Mouse (Mus musculus): Measurements from ENCODE around the gene Vmn2r67.
"Not testable (repeated sequence)": the region's sequence is repeated elsewhere in the genome, so short reads cannot be mapped to it uniquely, and the experiment has no call there.

Gene Vmn2r67

GRCm38 (mm10) chr7:85155898-85156297 is at the start of gene Vmn2r67:
Gene Vmn2r67 (minus strand): TSS chr7:85155998.
- DNase-seq, result no peak

GRCm38 (mm10) chr7:85104531-85104930 is 51.3 kb downstream of the Vmn2r67 start:
- DNase-seq, result not testable (repeated sequence)
